Mouse (Mus musculus) bone marrow, adult 2 months (tissue): ENCODE measurements around the gene Ccdc113.

Experiments
- CTCF ChIP-seq: fragments of 200-500 bp; IDR thresholded peaks from 2 replicates; pipeline ENCODE4 v1.5.1; 2011; ENCODE audit warnings: low read length, control low read depth; ENCODE audit not compliant: control insufficient read depth, insufficient read depth
- POLR2A ChIP-seq: fragments of 200-500 bp; IDR thresholded peaks from 2 replicates; pipeline ENCODE4 v1.6.1; 2011; ENCODE audit warnings: low read depth, mild to moderate bottlenecking, control low read depth, low read length, borderline replicate concordance; ENCODE audit not compliant: control insufficient read depth

GRCm38 (mm10) chr8:95592131-95592780, 58.4 kb downstream of the Ccdc113 start:
- TF ChIP-seq CTCF (no peak), POLR2A (no peak)
